22 mouse cellular contexts compared by ENCODE assay signal in the genomic region with DNA sequence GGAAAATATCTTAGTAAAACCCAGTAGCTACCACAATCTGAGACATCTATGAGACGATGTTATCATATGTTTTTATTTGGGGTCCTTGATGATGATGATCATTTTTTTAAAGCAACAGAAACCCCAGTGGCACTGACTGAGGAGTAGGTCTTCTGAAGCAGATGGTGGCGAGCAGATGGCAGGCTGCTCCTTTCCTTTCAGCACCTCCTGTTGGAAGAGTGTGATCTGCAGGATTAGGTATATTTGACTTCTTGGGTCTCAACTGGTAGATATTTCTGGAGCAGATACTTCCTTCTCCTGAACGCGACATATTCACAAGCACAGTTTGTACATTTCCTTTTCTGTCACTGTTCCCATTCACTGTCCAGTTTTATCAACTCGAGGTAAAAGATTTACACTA.
DNase-seq lines count a peak whose midpoint lies in the region; ATAC-seq lines count a peak whose summit lies in the region.
"Had no signal": no experiment of that assay in that cellular context is flagged by ENCODE, and none has a peak within 500 bp of the region (broad histone marks: within the 10 kb centered on the region; RNA-seq: fewer than 3 reads in every experiment).

No protein-coding gene starts in this region.

- no peak overlapping the region for H3K9ac ChIP-seq in hindbrain, embryonic 13.5 days
- H3K9ac ChIP-seq: embryonic facial prominence, embryonic 13.5 days; forebrain, embryonic 15.5 days; limb, embryonic 13.5 days; liver, embryonic 13.5 days; lung, embryonic 14.5 days; neural tube, embryonic 12.5 days had no signal

- no peak overlapping the region for H3K27ac ChIP-seq in hindbrain, embryonic 13.5 days
- H3K27ac ChIP-seq: embryonic facial prominence, embryonic 13.5 days; forebrain, embryonic 15.5 days; hindbrain, embryonic 10.5 days; limb, embryonic 13.5 days; liver, embryonic 13.5 days; macrophage; neural tube, embryonic 12.5 days had no signal

- H3K27me3 ChIP-seq in hindbrain, embryonic 13.5 days: no peaks in the 10 kb centered on the region
- H3K27me3 ChIP-seq: embryonic facial prominence, embryonic 13.5 days; forebrain, embryonic 15.5 days; limb, embryonic 13.5 days; liver, embryonic 13.5 days; neural tube, embryonic 12.5 days had no signal

- WGBS in hindbrain, embryonic 13.5 days: 89% methylated on average over 5 of the region's 5 CpGs

- H3K36me3 ChIP-seq in hindbrain, embryonic 13.5 days: no peaks in the 10 kb centered on the region
- H3K36me3 ChIP-seq: embryonic facial prominence, embryonic 13.5 days; forebrain, embryonic 15.5 days; hindbrain, embryonic 10.5 days; limb, embryonic 13.5 days; liver, embryonic 13.5 days; neural tube, embryonic 12.5 days had no signal

- no peak overlapping the region for H3K4me2 ChIP-seq in hindbrain, embryonic 13.5 days
- H3K4me2 ChIP-seq: embryonic facial prominence, embryonic 13.5 days; forebrain, embryonic 15.5 days; limb, embryonic 13.5 days; liver, embryonic 13.5 days; lung, embryonic 14.5 days; midbrain, embryonic 11.5 days; neural tube, embryonic 12.5 days had no signal

- DNase-seq in layer of hippocampus, adult 18-20 months (ENCODE audit: low spot score in 2 of 2): peak; percentile 1 to 24
- no peak for DNase-seq in layer of hippocampus, postnatal 25 days (ENCODE audit: extremely low spot score in 1 of 2, low spot score in 1 of 2)
- DNase-seq in frontal cortex, adult 2 months (ENCODE audit: extremely low spot score in 1 of 2, low spot score in 1 of 2): peak; percentile 46 to 77
- DNase-seq in left cerebral cortex, adult 8-10 months (ENCODE audit: low spot score in 2 of 2): peak; percentile 10 to 41
- peak; percentile 10 for DNase-seq in right cerebral cortex, postnatal 14 days
- DNase-seq in gastrocnemius, adult 8-10 months (ENCODE audit: low spot score in 2 of 2): no peak
- no peak for DNase-seq in T-cell, adult 2 months (ENCODE audit: low spot score)
- DNase-seq: cerebellum, adult 9-11 months; gastrocnemius, postnatal 25 days; kidney, adult 18-20 months; kidney, postnatal 10 days; liver, embryonic 13.5 days; lung, embryonic 14.5 days; thymus, postnatal 14 days had no signal

- no peaks in the 10 kb centered on the region for H3K4me1 ChIP-seq in hindbrain, embryonic 13.5 days (replicated peaks)
- H3K4me1 ChIP-seq: embryonic facial prominence, embryonic 13.5 days; forebrain, embryonic 15.5 days; hindbrain, embryonic 10.5 days; limb, embryonic 13.5 days; liver, embryonic 13.5 days; neural tube, embryonic 12.5 days had no signal

- no peak overlapping the region for H3K4me3 ChIP-seq in hindbrain, embryonic 13.5 days
- H3K4me3 ChIP-seq: embryonic facial prominence, embryonic 13.5 days; forebrain, embryonic 15.5 days; hindbrain, embryonic 10.5 days; limb, embryonic 13.5 days; liver, embryonic 13.5 days; neural tube, embryonic 12.5 days had no signal

- no peaks in the 10 kb centered on the region for H3K9me3 ChIP-seq in hindbrain, embryonic 13.5 days
- H3K9me3 ChIP-seq: embryonic facial prominence, embryonic 13.5 days; forebrain, embryonic 15.5 days; hindbrain, embryonic 10.5 days; limb, embryonic 13.5 days; liver, embryonic 13.5 days; neural tube, embryonic 12.5 days had no signal

- ATAC-seq in hindbrain, embryonic 13.5 days (ENCODE audit: low FRiP score): no peak
- ATAC-seq: forebrain, embryonic 15.5 days had no signal

Comparison
In these comparisons a context has a peak if more than half of its experiments do, and no peak if none do; other contexts are left out.
1. DNase-seq: peak in layer of hippocampus, adult 18-20 months (2 of 2), frontal cortex, adult 2 months (2 of 2), left cerebral cortex, adult 8-10 months (2 of 2) and right cerebral cortex, postnatal 14 days (single experiment); none in layer of hippocampus, postnatal 25 days (0 of 2), gastrocnemius, adult 8-10 months (0 of 2) and T-cell, adult 2 months (single experiment).